Mouse (Mus musculus) embryo, embryonic 11 days (tissue): ENCODE measurements around the gene Foxb2.
"Not testable (repeated sequence)": the region's sequence is repeated elsewhere in the genome, so short reads cannot be mapped to it uniquely, and the experiment has no call there.

Source experiments
- DNase-seq: peaks from one replicate; pipeline ENCODE4 v3.0.0-alpha.2; 2015

Gene Foxb2

DNA sequence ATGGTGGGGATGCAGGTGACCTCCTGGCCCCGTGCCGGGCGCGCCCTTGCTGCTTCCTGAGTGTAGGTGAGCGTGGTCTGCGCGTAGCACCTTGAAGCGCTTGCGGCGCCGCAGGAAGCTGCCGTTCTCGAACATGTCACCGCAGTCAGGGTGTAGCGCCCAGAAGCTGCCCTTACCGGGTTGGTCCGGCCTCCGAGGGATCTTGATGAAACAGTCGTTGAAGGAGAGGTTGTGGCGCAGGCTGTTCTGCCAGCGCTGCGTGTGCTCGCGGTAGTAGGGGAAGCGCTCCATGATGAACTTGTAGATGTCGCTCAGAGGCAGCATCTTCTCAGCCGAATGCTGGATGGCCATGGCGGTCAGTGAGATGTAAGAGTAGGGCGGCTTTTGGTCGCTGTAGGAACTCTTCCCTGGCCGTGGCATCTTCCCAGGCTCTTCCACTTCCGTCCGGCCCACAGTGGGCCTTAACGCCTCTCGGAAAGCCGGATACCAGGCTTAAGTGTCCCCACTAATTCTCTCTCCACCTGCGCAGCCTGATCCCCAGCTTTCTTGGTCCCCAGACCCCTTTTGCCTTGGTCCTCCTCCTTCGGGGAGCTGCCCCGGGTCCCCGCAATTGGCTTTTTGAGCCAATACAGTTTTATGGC is at the start of gene Foxb2:
TSS of gene Foxb2 (minus strand) at position 585 of the 641 bp plus-strand sequence.
- DNase-seq = peak; percentile 51

DNA sequence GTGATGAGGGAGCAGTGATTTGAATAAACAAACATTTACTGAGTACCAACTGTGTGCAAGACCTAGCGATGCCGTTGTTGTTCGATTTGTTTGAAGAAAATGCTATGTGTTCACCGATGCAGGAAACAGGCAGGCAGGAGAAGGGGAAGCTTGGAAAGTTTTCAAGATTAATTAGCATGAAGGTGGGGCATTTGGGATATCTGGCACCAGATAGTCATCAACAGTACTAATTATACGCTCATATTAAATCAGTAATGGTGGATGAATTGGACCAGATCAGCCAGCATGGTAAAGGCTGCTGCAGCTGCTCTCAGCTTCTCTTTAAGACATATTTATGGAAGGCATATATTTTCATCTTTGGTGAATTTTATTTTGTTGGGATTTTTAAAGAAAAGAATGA is 37.9 kb upstream of the Foxb2 start:
- no peak for DNase-seq

DNA sequence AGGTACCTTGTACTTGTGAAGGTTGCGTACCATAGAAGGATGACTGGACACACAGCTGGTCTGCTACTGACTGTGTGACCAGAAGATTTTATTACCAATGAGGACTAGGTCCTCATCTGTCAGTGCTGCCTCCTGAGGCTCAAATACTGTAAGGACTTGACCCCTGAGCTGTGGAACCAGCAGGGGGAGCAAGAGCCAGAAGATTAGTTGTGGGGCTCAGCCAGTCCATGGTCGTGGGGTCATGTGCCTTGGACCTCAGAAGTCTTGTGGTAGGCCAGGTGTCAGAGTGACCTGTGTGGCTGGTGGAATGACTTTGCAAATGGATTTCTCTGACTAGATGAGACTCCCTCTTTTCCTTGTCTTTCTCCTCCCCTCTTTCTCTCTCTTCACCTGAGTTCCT is 29.5 kb upstream of the Foxb2 start:
- DNase-seq = no peak

DNA sequence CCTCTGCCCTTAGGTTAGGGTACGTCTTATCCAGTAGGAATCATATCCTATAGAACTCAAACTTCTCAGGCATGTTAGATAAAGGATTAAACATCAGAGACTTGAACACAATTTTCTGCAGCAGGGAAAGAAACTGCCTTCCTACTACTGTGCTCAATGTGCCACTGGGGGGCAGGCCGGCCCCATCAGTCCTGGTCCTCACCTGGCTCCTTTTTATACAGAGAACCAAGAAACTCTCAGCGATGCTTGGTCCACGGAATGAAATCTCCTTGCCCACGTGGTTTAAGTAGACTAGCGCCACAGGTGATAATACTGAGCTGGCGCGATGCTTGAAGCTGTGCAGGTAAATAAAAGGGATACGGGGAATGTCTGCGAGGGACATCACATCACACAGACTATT is 26.1 kb upstream of the Foxb2 start:
- DNase-seq = no peak

DNA sequence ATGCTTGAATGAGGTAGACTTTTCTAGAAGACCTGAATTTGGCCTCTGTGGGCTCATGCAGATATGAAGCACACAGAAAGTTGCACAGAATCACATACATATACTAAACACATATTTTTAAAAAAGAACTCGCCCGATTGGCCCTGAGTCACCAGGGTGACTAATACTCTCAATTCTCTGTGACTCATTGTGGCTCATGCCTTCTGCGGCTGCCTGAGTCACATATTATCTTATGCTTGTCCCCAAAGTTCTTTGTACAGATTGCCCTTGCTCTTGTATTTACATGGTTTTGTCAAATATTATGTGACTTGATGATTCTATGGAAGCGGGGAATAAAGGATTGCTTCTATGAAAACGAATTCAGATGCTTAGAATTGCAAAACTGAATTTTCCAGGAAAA is 25.0 kb upstream of the Foxb2 start:
- DNase-seq = no peak

DNA sequence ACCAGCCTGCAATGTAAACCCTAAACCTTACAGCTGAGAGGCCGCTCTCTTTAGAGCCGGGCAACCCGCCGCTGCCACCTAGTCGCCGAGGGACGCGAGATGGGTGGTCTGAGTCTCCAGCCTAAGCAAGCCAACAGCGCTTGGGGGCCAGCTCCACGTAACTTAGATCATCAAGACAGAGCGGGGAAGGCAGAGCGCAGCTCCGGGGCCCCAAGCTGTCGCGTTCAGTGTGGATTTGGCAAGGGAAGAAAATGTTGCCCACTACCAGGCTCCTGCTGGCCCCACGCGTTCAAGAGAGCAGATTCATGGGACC is 2.8 kb upstream of the Foxb2 start:
- DNase-seq = peak; percentile 52

DNA sequence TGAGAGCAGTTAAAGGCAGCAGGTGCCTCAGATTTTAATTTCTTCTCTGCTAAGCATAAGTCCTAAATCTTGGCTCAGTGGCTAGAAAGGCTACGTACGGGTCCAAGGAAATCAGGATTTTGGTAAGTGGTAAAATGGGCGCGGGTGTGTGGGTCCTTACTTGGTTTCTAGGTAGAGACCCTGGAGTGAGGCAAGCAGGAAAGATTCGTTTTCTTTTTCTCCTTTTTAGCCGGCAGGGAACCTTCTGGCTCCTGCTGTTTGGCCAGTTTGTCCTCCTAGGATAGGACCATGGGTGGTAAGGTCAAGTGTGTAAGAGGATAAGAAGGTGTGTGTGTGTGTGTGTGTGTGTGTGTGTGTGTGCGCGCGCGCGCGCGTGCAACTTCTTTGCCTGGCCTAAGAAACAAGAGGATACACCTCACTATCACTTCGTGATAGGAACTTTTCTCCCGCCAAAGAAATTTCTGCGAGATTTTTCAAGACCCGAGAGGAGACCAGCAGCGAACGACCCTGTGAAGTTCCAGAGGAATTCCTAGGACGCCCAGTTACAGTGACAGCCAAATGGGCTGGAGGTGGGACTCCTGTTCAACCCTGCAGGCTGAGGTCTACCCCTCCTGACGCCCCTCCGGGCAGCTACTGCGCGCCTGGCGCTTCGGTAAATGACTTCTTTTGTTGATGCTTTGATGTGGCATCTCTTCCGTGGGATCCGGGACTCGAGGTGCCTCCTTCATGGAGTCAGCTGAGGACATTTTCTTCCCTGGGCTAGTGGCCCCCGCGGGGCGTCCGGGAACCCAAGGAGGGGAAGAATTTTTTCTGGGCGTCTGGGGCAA is 2.2 kb upstream of the Foxb2 start:
- peak; percentile 39 for DNase-seq

DNA sequence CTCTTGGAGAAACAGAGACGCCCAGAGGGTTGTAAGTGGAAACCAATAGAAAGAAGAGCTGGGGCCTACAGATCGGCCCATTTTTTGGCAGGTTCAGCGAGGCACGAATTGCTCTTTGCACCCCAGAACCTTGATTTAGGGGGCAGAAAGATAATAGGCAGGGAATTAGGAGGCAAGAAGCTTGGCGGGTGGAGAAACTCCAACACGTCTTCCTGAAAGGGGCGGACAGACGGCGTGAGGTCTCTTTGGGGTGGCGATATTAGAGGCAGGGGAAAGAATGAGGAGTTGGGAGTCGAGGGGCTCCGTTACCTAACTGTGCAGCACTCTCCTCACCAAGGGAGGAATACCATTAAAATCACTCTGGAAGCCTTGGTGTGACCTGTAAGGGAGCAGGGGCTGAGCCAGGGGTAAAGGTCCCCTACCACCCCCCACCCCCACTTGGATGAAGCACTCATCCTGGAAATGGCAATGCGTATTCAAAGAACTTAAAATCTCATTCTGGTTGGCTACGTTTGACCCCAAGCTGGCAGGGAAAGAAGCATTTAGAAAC is 1.5 kb upstream of the Foxb2 start:
- no peak for DNase-seq

DNA sequence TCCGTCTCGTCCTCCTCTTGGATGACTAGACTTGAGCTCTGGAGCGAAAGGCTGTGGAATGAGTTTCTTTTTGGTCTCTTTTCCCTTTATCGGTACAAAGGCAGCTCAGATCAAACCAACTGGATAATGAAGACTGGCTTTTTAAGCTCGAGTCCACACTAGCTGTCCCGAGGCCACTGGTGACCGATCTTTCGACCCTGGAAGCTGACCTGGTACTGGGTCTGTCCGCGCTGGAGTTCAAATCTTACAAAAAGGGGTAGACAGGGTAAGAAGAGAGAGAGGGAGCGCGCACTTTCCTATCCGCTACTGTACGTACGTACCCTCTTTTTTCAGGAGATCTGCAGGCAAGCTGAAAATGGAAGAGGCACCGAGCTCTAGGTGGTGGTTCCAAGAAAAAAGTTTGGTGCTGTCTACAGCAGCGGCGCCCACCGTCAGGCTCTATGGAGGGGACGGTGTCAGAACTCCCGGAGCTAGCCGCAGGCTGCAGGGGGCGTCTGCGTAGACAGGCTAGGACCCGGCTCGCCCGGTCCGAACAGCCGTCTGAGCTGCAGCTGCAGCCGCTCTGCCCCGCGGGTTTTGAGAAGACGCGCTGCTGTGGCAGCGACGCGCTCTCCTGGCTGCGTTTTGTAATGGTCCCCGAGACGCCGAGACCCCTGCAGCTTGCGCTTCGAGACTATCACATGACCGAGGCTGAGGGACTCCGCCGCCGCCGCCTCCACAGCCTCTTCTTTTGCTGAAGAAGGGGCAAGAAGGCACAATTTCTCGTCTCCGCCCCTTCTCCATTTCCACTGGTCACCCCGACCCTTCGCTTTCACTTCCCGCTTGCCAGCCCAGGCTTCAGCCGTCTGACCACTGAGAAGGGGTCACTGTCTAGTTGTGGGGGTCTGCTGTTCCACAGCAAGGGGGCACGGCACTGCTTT is 597 bp upstream of the Foxb2 start:
- peak; percentile 64 for DNase-seq

DNA sequence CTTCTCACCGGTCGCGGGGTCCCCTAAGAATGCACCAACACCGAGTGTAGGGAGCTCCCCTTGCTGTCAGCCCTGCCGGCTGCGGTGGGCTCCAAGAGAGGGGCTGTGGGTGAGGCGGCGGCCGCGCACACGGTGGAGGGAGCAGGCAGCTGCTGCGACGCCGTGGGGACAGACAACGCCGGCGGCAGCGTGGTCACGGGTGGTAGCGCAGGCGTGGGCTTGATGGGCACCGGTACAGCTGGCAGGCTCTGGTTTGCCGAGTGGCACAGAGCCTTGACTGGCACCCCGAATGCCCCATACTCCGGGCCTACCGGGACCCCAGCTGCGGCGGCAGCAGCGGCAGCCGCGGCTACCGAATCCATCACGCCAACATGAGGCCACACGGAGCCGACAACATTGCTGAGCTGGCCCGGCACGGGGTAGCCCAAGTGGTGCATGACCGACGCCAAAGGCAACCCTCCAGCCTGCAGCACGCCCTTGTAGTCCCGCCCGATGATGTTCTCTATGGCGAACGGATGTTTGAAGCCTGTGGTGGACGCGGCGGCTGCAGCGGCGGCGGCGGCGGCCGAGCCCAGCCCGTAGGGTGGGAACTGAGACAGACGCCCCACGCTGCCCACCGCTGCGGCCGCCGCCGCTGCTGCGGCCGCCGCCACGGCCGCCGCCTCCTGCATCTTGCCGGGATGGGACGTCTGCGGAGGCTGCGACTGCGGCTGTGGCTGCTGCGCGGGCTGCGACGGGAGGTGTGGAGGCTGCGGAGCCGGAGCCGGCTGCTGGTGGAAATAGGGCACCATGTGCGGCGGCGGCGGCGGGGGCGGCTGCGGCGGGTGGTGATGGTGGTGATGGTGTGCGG is 1.0 kb downstream of the Foxb2 start:
- DNase-seq = peak; percentile 56

DNA sequence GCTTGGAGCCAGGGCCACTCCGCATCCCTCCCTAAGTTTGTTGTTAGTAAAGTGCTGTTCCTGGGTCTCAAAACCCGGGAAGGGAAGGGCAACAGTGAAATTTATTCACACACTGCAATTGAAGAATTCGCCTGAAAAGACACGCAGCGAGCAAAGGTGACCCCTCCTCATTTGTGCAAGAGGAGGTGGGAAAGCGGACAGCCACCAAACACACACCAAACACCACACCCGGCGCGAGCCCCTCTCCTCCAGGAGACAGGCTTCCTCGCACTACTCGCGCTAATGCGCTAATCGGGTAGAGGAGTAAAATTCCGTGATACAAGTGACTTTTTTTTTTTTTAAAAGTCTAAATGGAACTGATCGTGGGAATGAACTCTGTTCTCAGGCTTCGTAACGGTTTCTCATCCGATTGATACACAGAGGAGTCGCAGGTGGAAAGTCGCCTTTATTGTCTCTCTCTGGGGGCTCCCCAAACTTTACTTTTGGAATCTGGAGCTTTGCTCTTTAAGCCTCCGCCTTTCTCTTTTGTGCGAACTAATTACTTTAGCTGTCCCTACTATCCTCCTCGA is 2.3 kb downstream of the Foxb2 start:
- peak; percentile 53 for DNase-seq

DNA sequence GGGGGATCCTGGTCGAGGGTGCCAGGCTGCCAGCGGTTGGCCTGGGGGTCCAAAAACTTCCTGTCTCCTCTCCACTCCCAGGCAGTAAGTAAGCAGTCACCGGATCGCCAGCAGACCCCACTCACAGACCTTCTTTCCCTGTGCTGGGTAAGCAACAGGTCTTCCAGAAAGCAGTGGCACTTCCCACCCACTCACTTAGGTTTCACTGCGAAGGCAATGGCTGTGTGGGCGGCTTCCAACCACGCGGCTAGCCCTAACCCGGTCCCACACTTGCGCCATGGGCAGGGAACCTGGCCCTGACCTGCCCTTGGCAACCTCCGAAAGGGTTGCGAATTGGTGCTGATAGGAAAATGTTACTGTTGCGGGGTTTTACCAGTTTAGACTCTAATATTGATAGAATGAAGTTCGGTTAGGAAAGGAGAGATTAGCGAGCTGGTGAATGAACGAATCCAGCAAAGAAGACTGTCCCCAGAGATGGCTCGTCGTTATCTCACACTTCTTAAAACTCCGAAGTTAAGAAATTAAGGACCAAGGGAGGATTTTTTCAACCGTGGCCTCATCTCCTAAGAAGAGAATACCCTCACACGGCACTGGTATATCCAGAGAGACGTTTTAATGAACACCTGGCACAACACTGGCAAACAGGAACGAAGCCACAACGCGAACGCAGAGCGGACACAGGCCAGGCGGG is 3.0 kb downstream of the Foxb2 start:
- peak; percentile 39 for DNase-seq

DNA sequence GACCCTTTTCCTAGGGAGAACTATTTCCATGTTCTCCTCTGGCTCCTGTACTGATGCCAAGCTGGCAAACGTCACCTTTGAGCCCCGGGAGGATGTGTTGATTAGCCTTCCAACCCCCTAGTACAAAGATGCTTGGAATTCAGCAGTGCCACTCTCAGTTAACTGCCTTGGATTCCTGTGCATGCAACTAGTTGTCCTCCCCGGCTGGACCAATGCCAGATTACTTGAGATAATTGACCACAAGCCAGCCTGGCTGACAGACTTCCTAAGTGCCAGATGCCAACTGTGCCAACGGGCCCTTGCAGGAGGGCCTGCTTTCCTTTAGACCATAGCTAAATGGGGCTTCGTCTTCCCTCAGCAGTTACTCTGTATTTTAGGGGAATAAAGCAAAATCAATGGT is 5.1 kb downstream of the Foxb2 start:
- DNase-seq = no peak

DNA sequence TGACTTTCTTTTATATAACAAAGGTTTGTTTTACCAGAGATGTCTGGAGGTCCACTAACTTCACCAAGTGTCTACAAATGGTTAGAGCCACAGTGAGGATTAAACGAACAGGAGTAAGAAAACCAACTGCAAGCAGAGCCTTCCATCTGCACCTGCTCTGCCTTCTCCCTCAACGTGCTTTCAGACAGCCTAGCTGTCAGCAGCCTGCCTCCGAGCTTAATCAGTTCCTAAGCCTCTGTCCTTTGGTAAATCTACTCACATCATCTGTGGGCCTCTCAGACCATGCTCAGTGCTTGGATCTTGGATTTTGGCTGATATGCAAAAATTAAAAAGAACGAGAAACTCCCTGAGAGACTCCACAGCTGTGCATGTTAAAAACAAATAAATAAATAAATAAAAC is 15.0 kb downstream of the Foxb2 start:
- no peak for DNase-seq

DNA sequence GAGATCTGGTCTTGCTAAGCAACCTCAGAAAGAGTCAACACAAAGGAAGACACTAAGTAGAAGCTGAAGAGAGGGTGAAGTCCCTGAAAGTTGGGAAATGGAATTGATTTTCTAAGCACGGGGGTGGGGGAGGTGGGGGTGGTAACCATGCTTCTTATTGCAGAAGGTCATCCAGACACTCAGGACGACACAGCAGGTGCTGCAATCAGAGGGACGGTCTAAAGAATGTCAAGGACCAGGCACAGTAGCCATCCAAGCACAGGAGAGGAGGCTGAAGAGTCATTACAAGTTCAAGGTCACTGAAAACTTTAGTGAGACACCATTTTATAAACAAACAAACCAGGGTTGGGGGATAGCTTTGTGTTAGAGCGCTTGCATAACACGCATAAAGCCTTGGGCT is 16.9 kb downstream of the Foxb2 start:
- DNase-seq = no peak

DNA sequence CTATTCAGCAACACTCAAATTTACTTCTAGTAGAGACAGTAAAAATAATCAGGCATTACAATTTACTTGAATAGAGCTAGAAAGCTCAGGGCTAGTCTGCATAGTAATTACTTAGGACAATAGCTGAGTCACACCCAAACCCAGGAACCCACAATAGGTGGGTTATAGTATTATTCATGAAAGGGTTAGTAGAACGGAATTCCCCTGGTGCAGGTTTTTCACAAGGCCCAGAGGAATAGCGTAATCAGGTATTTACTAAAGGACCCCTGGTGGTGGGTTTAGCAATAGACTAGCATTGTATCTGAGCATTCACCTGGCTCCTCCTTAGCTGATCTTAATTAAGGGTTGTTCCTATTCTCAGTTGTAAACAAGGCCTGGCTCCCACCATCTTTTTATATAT is 29.5 kb downstream of the Foxb2 start:
- DNase-seq = not testable (repeated sequence)

DNA sequence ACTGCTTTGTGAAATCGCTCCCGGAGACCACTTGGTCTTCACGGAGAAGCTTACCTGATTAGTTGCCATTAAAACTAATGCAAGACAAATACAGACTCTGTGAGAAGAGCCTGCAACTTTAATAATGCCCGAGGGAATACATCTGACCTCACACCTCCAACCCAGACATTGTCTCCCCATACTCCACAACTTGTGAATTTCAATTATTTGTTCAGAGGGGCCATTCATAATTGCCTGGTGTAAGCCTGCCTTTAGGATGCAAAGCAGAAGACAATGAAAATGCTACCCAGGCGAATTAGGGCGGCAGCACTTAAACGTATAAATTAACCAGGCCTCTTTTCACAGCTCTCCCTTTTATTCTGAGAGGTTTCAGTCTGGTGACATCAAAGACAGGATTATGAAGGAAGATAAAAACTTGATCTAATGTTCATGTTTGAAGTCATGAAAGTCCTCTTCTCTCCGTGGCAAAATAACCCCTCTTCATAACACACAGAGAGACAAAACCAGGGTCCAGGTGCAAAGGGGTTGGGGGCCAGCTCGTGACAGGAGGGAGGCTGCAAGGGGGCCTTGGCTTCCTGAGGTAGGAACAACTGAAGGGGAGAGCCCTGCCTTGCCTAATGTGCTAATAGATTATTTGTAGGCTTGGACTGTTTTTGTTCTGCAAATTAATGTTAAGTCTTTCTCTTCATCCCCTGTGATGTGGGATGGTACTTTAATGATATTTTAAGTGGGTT is 31.9 kb downstream of the Foxb2 start:
- peak; percentile 5 for DNase-seq

DNA sequence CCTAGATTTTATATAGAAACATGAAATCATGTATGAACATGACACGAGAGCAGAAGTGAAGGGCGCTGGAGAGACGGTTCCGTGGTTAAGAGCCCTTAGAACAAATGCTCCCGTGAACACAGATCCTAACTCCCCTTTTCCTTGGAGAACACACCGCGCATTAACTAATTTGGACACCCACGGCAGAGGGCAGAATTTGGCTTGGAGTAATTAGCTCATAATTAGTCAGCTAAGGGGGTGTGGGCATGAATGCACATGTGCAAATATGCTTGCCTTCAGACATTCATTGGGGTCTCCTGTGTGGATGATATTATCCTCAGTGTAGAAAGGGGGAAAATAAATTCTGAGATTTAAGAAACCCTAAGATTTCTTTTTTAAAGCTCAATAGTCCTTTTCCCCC is 32.6 kb downstream of the Foxb2 start:
- no peak for DNase-seq

DNA sequence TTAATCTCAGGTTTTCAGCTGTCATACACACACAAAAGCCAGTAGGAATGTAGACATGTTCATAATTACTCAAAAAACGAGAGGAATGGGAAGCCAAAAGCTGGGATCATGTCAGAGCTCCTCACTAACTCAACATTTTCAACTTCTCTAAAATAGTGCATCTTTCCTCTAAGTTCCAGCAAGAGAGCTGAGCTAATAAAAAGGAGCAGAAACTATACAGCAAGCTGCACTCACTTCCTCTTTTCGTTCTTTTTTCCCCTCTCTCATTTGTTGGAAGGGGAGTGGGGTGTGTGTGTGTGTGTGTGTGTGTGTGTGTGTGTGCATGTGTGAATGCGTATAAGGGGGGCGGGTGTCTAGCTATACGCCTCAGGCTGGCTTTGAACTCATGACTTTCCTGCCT is 45.9 kb downstream of the Foxb2 start:
- DNase-seq = no peak

DNA sequence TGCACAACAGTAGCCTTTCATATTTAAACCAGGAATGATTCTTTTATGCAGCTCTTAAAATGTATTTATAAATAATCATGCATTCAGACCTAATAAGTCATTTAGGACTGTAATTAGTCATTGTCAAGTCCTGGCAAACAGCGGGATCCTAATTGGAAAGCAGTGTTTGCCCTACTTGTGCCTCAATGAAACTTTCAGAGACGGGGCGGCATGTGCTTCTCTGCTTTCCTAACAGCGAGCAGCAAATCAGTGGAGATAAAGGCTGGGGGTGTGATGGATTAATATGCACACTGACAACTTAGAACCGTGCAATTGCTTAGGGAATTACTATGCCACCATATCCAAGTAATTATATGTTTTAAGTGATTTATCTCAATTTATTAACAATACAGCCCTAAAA is 48.4 kb downstream of the Foxb2 start:
- no peak for DNase-seq
